ENCODE assay signal across 10 mouse cellular contexts in the genomic region with DNA sequence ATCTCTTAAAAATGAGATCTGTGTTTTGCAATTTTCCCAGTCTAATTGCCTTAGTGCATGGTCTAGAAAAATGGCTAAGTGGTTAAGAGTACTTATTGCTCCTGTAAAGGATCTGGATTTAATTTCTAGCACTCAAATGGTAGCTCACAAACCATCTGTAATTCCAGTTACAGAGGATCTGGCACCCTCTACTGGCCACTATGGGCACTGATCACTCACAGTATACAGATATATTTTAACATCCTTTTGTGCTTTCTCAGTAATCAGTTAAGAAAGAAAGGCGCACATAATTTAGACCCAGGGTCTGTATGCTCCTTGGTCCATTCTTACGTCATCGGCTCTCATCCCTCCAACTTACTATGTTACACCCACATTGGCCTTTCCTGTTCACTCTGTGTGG.
A peak's percentile ranks its signal among the peaks of the same experiment; 100 is the strongest.
DNase-seq lines count a peak whose midpoint lies in the region; ATAC-seq and TF ChIP-seq lines count a peak whose summit lies in the region.
"Had no signal": no experiment of that assay in that cellular context is flagged by ENCODE, and none has a peak within 500 bp of the region (broad histone marks: within the 10 kb centered on the region; RNA-seq: fewer than 3 reads in every experiment).

No protein-coding gene starts in this region.

- DNase-seq in kidney, adult 2 months = peak; percentile 4
- DNase-seq in thymus, postnatal 4 days = peak; percentile 13
- DNase-seq in thymus, postnatal 10 days (ENCODE audit: low spot score in 2 of 2) = no peak
- DNase-seq in c-Kit-positive CD71-positive TER-119-positive erythroid progenitor cells, embryonic 14.5 days (ENCODE audit: low spot score) = peak; percentile 2
- DNase-seq in urinary bladder, postnatal 14 days (ENCODE audit: low spot score) = no peak
- DNase-seq in T-cell, adult 2 months (ENCODE audit: low spot score) = no peak
- DNase-seq: cerebellum, adult 11-12 months had no signal

- no peak for TF ChIP-seq POLR2A in kidney, adult 2 months (IDR thresholded peaks at IDR 0.05; ENCODE audit: low read depth, low read length)

- H3K4me1 ChIP-seq in kidney, adult 2 months (ENCODE audit: control insufficient read depth, insufficient read depth, low read length) = no peaks in the 10 kb centered on the region
- H3K4me1 ChIP-seq in kidney, embryonic 14.5 days (ENCODE audit: control insufficient read depth, insufficient read depth, low read length) = no peaks in the 10 kb centered on the region
- H3K4me1 ChIP-seq: heart, embryonic 15.5 days had no signal

- WGBS in kidney, adult 2 months = 90% methylated on average over 3 of the region's 3 CpGs
- 98% methylated on average over 3 of the region's 3 CpGs for WGBS in kidney, embryonic 14.5 days

- no peak overlapping the region for H3K4me2 ChIP-seq in kidney, embryonic 14.5 days (replicated peaks; ENCODE audit: low read depth, low read length)
- H3K4me2 ChIP-seq: heart, embryonic 15.5 days had no signal

- no peak overlapping the region for H3K4me3 ChIP-seq in kidney, adult 2 months (ENCODE audit: insufficient read depth, low read depth, low read length)
- H3K4me3 ChIP-seq in kidney, embryonic 14.5 days (ENCODE audit: low read length) = no peak overlapping the region
- H3K4me3 ChIP-seq: heart, embryonic 15.5 days had no signal

- H3K27me3 ChIP-seq in kidney, adult 2 months (replicated peaks; ENCODE audit: control insufficient read depth, insufficient read depth, low read length) = no peaks in the 10 kb centered on the region
- H3K27me3 ChIP-seq in kidney, embryonic 14.5 days (ENCODE audit: control insufficient read depth, insufficient read depth, low read length) = no peaks in the 10 kb centered on the region; the same call in 1 of the 2 replicates
- H3K27me3 ChIP-seq: heart, embryonic 15.5 days had no signal

- no peak for ATAC-seq in kidney, embryonic 14.5 days (ENCODE audit: low FRiP score, low TSS enrichment)

- no peaks in the 10 kb centered on the region for H3K36me3 ChIP-seq in kidney, adult 2 months (ENCODE audit: control insufficient read depth, insufficient read depth, low read length)
- no peaks in the 10 kb centered on the region for H3K36me3 ChIP-seq in kidney, embryonic 14.5 days (ENCODE audit: control insufficient read depth, insufficient read depth, low read length)
- H3K36me3 ChIP-seq: heart, embryonic 15.5 days had no signal

- H3K9me3 ChIP-seq in kidney, embryonic 14.5 days (ENCODE audit: control insufficient read depth, low read length) = no peaks in the 10 kb centered on the region
- H3K9me3 ChIP-seq: heart, embryonic 15.5 days had no signal

- no peak overlapping the region for H3K27ac ChIP-seq in kidney, adult 2 months (ENCODE audit: insufficient read depth, low read depth, low read length)
- no peak overlapping the region for H3K27ac ChIP-seq in kidney, embryonic 14.5 days (ENCODE audit: low read depth, low read length)
- H3K27ac ChIP-seq: heart, embryonic 15.5 days; macrophage had no signal

- H3K9ac ChIP-seq in kidney, embryonic 14.5 days (ENCODE audit: low read depth, low read length) = no peak overlapping the region
- H3K9ac ChIP-seq: heart, embryonic 15.5 days had no signal

- no peak for TF ChIP-seq CTCF in kidney, adult 2 months (conservative IDR thresholded peaks at IDR 0.05; ENCODE audit: insufficient read depth, insufficient read length, low read depth, low read length)

Comparison
In these comparisons a context has a peak if more than half of its experiments do, and no peak if none do; other contexts are left out.
1. DNase-seq: peak in kidney, adult 2 months (single experiment), thymus, postnatal 4 days (single experiment) and c-Kit-positive CD71-positive TER-119-positive erythroid progenitor cells, embryonic 14.5 days (single experiment); none in thymus, postnatal 10 days (0 of 2), urinary bladder, postnatal 14 days (single experiment) and T-cell, adult 2 months (single experiment).